Mouse (Mus musculus) midbrain, embryonic 13.5 days (tissue): ENCODE measurements around the gene Map3k13. TPM values are rescaled to one million over a fixed set of nuclear protein-coding genes. Genes with fewer than 3 reads are reported as not detected.
A peak's percentile ranks its signal among the peaks of the same experiment; 100 is the strongest.
"Not testable (repeated sequence)": the region's sequence is repeated elsewhere in the genome, so short reads cannot be mapped to it uniquely, and the experiment has no call there.

ENCODE experiments used
- ATAC-seq: fragments of 200-750 bp; cut with Nextera tagmentation; 2 replicates; pipeline ENCODE4 v1.8.0; 2017; ENCODE audit warnings: mild to moderate bottlenecking, moderate TSS enrichment, moderate library complexity
- H3K27ac ChIP-seq: fragments of 300-500 bp; sonication (generic); 2 replicates; pipeline ENCODE4 v1.5.1; 2015; ENCODE audit warnings: inconsistent platforms, mild to moderate bottlenecking, moderate library complexity
- H3K27me3 ChIP-seq: fragments of 300-500 bp; sonication (generic); 2 replicates; pipeline ENCODE4 v1.6.1; 2015; ENCODE audit warnings: mild to moderate bottlenecking, inconsistent platforms
- H3K36me3 ChIP-seq: fragments of 300-500 bp; sonication (generic); 2 replicates; pipeline ENCODE4 v1.6.1; 2015; ENCODE audit warnings: mild to moderate bottlenecking, inconsistent platforms
- H3K4me1 ChIP-seq: fragments of 300-500 bp; sonication (generic); replicated peaks from 2 replicates; pipeline ENCODE4 v1.6.1; 2015; ENCODE audit warnings: inconsistent platforms
- H3K4me2 ChIP-seq: fragments of 300-500 bp; sonication (generic); replicated peaks from 2 replicates; pipeline ENCODE4 v1.6.1; 2015; ENCODE audit warnings: moderate library complexity, mild to moderate bottlenecking, inconsistent platforms
- H3K4me3 ChIP-seq: fragments of 300-500 bp; sonication (generic); replicated peaks from 2 replicates; pipeline ENCODE4 v1.5.1; 2015; ENCODE audit warnings: mild to moderate bottlenecking, inconsistent platforms
- H3K9ac ChIP-seq: fragments of 300-500 bp; sonication (generic); replicated peaks from 2 replicates; pipeline ENCODE4 v1.6.1; 2015; ENCODE audit warnings: mild to moderate bottlenecking, inconsistent platforms
- H3K9me3 ChIP-seq: fragments of 300-500 bp; sonication (generic); 2 replicates; pipeline ENCODE4 v1.6.1; 2016; ENCODE audit warnings: mild to moderate bottlenecking, inconsistent platforms
- WGBS: fragments of 180-500 bp; shearing (Covaris S2); methylation state at CpG from one replicate; pipeline ENCODE4 v1.1.7; 2015; 5-methylcytosine and 5-hydroxymethylcytosine counted together
- polyA plus RNA-seq: library from polyadenylated mRNA; unstranded; fragments of >200 nt; fragmentation: Nextera tagmentation; extraction: Ambion mirVana; gene quantifications from 2 replicates; pipeline ENCODE4 v1.2.1, GENCODE M21; 2015

Gene Map3k13
- polyA plus RNA-seq, 1 experiment from 2014 or later, result 7.6 TPM

DNA sequence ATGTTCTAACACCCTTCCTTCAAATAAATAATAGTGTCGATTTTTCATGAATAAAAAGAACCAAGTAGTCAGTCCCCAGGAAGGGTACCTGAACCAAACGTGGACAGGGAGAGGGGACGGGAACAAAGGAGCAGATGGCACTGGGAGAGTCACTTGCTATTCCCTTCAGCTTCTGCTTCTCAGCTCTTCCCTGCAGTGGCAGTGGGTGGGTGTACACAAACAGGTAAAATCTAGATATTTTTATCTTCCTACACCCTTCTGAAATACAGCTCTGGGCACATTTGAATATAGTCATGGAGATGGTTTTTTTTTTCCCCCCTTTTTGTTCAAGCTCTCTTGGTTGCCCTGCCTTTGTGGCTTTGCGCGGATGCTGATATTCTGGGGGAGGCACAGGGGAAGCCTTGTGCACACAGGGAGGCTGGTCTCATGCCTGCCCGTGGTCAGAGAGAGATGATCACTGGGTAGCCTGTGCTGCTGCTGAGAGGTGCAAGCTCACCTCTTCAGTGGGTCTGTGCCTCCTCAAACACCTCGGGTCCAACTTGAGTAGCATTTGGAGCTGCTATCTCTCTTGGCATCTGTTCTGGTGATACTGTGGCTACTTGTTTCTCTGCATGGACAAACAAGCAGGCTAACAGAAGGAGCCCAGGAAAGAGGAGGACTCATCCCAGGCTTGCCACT lies 87.6 kb downstream of the Map3k13 start:
- 62% methylated on average over 7 of the region's 7 CpGs for WGBS
- Histone ChIP-seq H3K9me3 (no peaks in the 10 kb centered on the region), H3K4me1 (peaks cover 36% of the 10 kb centered on the region), H3K4me3 (no peak overlapping the region), H3K27me3 (no peaks in the 10 kb centered on the region), H3K9ac (0 out of 2 replicates have a peak overlapping the region, but pooled peaks have one; percentile 10), H3K4me2 (no peak overlapping the region), H3K36me3 (no peaks in the 10 kb centered on the region), H3K27ac (peak overlapping the region; percentile 83)
- ATAC-seq, result peak; percentile 51; the same call in 1 of the 2 replicates

DNA sequence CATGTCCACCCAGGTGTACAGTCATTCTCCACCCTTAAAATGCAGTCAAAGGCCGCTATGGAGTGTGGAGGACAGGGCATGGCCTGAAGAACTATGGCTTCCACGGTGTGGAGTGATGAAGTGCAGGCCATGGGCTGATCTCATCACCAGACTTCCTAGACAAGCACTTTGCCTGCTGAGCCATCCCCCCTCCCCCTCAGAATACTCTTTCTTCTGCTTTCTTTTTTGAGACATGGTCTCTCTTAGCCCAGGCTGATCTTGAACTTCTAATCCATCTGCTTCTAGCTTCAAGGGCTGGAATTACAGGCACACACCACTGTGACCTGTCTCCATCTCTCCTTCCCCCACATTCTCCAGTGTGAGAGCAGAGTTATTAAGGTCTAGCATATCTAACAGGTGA lies 93.5 kb downstream of the Map3k13 start:
- ATAC-seq, result no peak
- no peaks in the 10 kb centered on the region for H3K27me3 ChIP-seq
- no peak overlapping the region for H3K9ac ChIP-seq
- H3K27ac ChIP-seq, result no peak overlapping the region
- H3K36me3 ChIP-seq, result peaks cover 12% of the 10 kb centered on the region
- H3K4me3 ChIP-seq, result no peak overlapping the region
- no peaks in the 10 kb centered on the region for H3K4me1 ChIP-seq
- H3K4me2 ChIP-seq, result no peak overlapping the region
- WGBS, result 93% methylated on average over 2 of the region's 2 CpGs
- no peaks in the 10 kb centered on the region for H3K9me3 ChIP-seq

DNA sequence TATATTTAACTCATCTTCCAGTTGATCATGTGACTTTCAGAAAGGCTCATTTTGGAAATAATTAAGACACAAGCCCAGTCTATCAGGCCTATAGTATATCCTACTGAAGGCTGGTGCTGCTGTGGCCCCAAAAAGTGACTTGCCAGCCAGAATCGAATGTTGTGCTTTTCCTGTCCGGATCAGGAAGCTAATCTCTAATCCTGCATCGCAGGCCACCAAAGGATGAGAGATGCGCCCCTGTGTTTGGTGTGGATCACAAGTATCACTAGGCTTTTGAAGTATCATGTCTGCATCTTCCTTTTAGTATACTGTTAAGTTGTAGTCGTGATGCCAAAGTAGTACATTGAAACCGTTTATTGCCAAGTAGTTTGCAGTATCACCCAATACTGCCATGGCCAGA lies 99.7 kb downstream of the Map3k13 start:
- no peaks in the 10 kb centered on the region for H3K9me3 ChIP-seq
- H3K27me3 ChIP-seq, result no peaks in the 10 kb centered on the region
- H3K27ac ChIP-seq, result no peak overlapping the region
- ATAC-seq, result no peak
- H3K36me3 ChIP-seq, result peaks cover 23% of the 10 kb centered on the region
- H3K9ac ChIP-seq, result no peak overlapping the region
- no peak overlapping the region for H3K4me3 ChIP-seq
- H3K4me2 ChIP-seq, result no peak overlapping the region
- H3K4me1 ChIP-seq, result no peaks in the 10 kb centered on the region
- 91% methylated on average over 6 of the region's 6 CpGs for WGBS

DNA sequence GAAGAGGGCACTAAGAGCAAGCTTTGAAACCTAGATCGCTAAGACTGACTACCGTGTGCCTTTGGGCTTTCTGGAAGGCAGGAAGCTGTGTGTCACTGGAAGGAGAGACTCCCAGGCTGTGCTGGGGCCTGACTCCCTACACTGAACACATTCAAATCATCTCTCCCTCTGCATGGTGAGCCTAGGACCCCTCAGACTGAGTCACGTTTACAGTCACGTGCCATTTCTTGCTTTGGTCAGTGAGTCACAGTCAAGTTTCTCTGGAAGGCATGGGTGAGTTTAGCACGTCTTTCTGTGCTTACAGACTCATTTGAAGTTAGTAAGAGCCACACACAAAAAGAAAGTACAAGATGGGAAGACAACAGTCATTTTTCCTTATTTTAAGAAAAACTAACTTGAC lies 107.1 kb downstream of the Map3k13 start:
- WGBS, result 84% methylated on average over 5 of the region's 5 CpGs
- no peak overlapping the region for H3K4me2 ChIP-seq
- no peak for ATAC-seq
- H3K9ac ChIP-seq, result no peak overlapping the region
- H3K9me3 ChIP-seq, result no peaks in the 10 kb centered on the region
- peaks cover 32% of the 10 kb centered on the region for H3K36me3 ChIP-seq
- H3K27me3 ChIP-seq, result no peaks in the 10 kb centered on the region
- no peak overlapping the region for H3K4me3 ChIP-seq
- H3K27ac ChIP-seq, result no peak overlapping the region
- no peaks in the 10 kb centered on the region for H3K4me1 ChIP-seq

DNA sequence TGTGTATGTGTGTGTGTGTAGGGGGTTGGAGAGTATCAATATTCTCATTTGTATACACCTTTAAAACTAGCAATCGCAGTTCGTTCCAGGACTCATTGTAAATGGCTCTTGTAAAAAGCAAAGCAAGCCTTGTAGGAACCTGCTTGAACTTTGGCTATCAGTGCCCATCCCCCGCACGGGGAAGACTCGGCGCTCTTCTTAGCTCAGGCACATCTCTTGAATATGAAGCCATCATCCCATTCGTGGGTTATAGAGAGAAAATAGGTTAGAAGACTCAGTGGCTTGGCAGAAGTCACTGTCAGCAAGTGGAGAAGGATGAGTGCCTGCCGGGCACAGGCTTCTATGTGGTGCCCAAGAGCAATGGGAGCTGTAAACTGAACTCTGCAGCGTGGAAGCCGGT lies 110.5 kb downstream of the Map3k13 start:
- Histone ChIP-seq H3K9me3 (no peaks in the 10 kb centered on the region), H3K9ac (no peak overlapping the region), H3K36me3 (peaks cover 52% of the 10 kb centered on the region), H3K27ac (no peak overlapping the region), H3K27me3 (no peaks in the 10 kb centered on the region), H3K4me3 (no peak overlapping the region), H3K4me2 (no peak overlapping the region), H3K4me1 (no peaks in the 10 kb centered on the region)
- 87% methylated on average over 10 of the region's 10 CpGs for WGBS
- no peak for ATAC-seq

DNA sequence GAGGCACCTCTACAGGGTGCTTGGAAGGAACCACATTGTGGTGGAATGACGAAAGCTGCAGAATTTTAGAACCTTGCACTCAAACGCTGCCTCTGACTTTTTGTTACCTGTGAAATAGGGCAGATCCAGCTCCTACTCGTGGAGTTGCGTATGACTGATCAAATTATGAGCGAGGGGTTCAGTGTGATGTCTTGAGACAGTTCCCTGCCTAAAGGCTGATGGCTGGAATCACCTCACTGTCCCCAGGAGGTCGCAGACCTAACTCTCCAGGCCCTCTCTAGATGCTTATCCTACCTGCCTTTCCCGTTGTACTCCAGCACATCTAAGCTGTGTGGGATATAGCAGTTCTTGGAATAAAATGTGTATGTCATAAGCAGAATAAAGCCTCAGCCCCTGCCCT lies 111.8 kb downstream of the Map3k13 start:
- no peak overlapping the region for H3K9ac ChIP-seq
- no peaks in the 10 kb centered on the region for H3K27me3 ChIP-seq
- ATAC-seq, result no peak
- H3K4me1 ChIP-seq, result no peaks in the 10 kb centered on the region
- no peak overlapping the region for H3K4me3 ChIP-seq
- 89% methylated on average over 7 of the region's 7 CpGs for WGBS
- H3K4me2 ChIP-seq, result no peak overlapping the region
- H3K36me3 ChIP-seq, result peaks cover 64% of the 10 kb centered on the region
- no peak overlapping the region for H3K27ac ChIP-seq
- no peaks in the 10 kb centered on the region for H3K9me3 ChIP-seq

DNA sequence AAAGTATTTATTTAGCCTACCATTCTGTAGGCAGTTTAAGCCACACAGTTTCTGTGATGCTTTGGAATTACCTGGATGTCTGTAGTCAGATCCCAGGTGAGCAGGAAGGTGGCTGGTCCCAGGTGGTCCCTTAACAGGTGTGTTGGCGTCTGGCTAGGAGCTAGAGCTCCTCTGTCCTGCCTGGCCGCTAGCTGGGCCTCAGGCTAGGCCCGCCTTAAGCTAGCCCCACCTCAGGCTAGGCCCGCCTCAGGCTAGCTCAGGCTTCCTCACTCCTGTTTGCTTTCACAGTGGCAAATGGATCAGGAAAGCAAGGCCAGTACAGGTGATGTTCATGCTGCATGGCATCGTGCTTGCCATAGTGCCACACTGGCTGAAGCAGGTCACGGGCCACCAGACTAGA lies 112.8 kb downstream of the Map3k13 start:
- no peak for ATAC-seq

DNA sequence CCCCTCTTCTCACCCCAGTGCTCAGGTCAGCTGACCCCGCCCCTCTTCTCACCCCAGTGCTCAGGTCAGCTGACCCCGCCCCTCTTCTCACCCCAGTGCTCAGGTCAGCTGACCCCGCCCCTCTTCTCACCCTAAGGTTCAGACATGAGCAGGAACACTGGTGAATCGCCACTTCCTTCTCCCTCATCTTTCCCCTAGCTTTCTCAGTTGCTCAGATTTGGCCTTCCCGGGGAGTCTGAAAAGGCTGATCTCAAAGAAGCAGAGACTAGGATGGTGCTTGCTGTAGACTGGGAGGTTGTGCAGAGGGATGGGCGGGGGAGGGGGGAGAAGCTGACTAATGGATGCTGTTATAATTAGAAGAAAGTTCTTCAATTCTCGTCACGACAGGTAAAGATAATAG lies 114.8 kb downstream of the Map3k13 start:
- not testable (repeated sequence) for H3K27me3 ChIP-seq, ATAC-seq, H3K4me2 ChIP-seq, H3K27ac ChIP-seq, H3K9me3 ChIP-seq, H3K4me3 ChIP-seq, H3K9ac ChIP-seq, H3K4me1 ChIP-seq
- WGBS, result 32% methylated on average over 7 of the region's 8 CpGs
- peaks cover 88% of the 10 kb centered on the region for H3K36me3 ChIP-seq

More for the DNA sequence above, 112.8 kb downstream of the Map3k13 start:
- 84% methylated on average over 6 of the region's 6 CpGs for WGBS
- H3K9me3 ChIP-seq, result no peaks in the 10 kb centered on the region
- H3K4me2 ChIP-seq, result no peak overlapping the region
- no peak overlapping the region for H3K27ac ChIP-seq
- H3K4me3 ChIP-seq, result no peak overlapping the region
- H3K36me3 ChIP-seq, result peaks cover 72% of the 10 kb centered on the region
- H3K9ac ChIP-seq, result no peak overlapping the region
- H3K27me3 ChIP-seq, result no peaks in the 10 kb centered on the region
- no peaks in the 10 kb centered on the region for H3K4me1 ChIP-seq

DNA sequence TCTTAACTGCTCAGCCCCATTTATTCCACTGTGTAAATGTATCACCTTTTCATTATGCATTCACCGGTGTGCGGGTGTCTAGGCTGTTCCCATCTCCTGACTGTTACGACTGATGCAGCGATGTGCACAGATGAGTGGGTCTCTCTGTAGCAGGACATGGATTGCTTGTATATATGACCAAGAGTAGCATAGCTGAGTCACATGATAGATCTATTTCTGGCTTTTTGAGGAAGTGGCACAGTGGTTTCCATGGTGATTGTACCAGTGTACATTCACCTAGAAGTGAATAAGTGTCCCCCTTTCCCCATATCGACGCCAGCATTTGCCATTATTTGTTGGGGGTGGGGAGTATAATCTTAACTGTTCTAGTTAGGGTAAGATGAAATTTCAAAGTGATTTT lies 119.2 kb downstream of the Map3k13 start:
- Histone ChIP-seq H3K27me3 (no peaks in the 10 kb centered on the region), H3K4me2 (no peak overlapping the region), H3K4me1 (no peaks in the 10 kb centered on the region), H3K27ac (no peak overlapping the region), H3K9me3 (no peaks in the 10 kb centered on the region), H3K9ac (no peak overlapping the region), H3K36me3 (peaks cover 87% of the 10 kb centered on the region), H3K4me3 (no peak overlapping the region)
- 94% methylated on average over 6 of the region's 6 CpGs for WGBS
- no peak for ATAC-seq

DNA sequence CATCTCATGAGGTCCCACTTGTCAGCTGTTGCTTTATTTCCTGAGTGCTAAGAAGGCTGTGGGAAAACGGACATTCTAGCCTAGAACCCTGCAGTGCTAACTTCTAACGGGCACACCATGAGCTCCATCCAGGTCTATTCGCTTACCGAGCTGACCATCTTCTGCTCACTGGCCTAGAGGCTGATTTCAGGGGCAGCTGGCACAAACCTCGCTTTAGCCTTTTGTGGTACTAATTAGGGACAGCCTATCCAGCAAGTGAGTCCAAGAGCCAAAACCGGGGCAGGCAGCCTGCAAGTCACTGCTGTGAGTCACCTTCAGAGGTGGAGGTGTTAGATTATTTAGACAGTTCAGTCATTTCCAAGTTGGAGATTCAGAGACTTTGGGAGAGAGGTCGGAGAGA lies 122.5 kb downstream of the Map3k13 start:
- Histone ChIP-seq H3K36me3 (peaks cover 82% of the 10 kb centered on the region), H3K9ac (no peak overlapping the region), H3K9me3 (no peaks in the 10 kb centered on the region), H3K27ac (no peak overlapping the region), H3K4me1 (no peaks in the 10 kb centered on the region), H3K27me3 (no peaks in the 10 kb centered on the region), H3K4me2 (no peak overlapping the region), H3K4me3 (no peak overlapping the region)
- WGBS, result 77% methylated on average over 7 of the region's 7 CpGs
- no peak for ATAC-seq

DNA sequence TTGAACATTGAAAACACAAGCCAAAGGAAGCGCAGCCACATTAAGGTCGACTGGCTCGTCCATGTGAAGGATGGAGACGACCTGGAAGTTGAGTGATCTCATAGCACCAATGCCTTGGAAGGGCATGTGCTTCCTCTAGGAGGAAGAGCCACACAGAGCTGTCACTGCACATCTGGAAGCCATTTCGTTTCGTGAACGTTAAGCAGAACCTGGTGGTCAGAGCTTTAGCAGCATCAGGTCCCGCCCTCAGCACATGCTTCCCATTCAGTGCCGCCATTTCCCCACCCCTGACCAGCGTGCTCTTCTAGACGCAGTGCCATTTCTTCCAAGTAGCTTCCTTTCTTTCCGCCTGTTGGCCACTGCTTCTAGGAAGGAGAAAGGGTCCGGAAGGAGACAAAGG lies 134.3 kb downstream of the Map3k13 start:
- H3K27me3 ChIP-seq, result no peaks in the 10 kb centered on the region

DNA sequence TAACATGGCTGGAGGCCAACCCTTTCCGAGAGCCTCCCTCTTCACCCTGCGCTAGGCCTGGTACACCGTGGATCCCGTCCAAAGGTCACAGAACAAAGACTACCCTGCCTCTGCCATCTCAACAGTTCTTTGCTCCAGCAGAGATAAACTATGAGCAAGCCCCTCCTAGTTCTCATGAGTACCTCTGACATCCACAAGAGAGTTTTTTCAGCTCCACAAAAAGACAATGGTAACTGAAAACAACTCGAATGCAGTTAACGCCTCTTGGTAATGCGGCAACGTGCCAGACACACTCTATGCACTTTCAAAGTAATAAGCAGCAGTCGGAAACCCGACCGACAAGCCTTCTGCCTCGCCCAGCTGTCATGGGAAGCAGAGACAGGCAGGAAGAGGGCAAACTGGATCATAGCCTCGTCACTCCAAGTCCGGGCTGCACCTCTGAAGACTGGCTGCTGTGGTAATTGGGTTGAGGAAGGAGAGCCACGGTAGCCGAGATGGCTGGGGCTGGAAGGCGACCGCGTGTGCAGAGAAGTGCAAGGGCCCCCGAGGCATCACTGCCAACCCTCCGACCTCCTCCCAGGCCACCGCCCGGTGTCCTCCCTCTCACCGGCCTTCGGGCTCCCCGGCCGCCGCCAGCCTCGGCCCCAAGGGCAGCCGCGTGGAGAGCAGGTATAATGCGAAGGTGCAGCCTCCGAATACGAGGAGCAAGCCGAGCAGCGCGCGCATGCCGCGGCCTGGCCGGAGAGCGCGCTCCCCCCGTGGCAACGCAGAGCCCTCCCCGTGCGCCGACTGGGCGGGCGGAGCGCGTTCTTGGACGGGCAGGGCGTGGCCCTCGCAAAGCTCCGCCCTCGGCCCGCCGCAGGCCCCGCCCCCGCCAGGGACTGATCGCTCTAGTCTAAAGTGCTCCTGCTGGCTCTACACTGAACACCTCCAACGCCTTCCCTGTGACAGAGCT lies 152.9 kb downstream of the Map3k13 start, which contains the start of gene Tmem41a:
Gene Tmem41a, minus strand, starts transcription at position 792 of the 955 bp plus-strand sequence.
- peak within 1 kb of the TSS; percentile 80 for H3K9ac ChIP-seq
- ATAC-seq, result peak; percentile 97
- peak within 1 kb of the TSS; percentile 64 for H3K27ac ChIP-seq
- no peaks in the 10 kb centered on the region for H3K9me3 ChIP-seq
- H3K4me1 ChIP-seq, result peaks cover 13% of the 10 kb centered on the region
- peak within 1 kb of the TSS; percentile 71 for H3K4me3 ChIP-seq
- peak within 1 kb of the TSS; percentile 76 for H3K4me2 ChIP-seq
- H3K27me3 ChIP-seq, result no peaks in the 10 kb centered on the region
- WGBS, result 1% methylated on average over 63 of the region's 63 CpGs
- no peaks in the 10 kb centered on the region for H3K36me3 ChIP-seq

More for the DNA sequence above, 134.3 kb downstream of the Map3k13 start:
- H3K9me3 ChIP-seq, result no peaks in the 10 kb centered on the region
- peaks cover 84% of the 10 kb centered on the region for H3K36me3 ChIP-seq
- no peak for ATAC-seq
- H3K4me2 ChIP-seq, result no peak overlapping the region
- H3K27ac ChIP-seq, result no peak overlapping the region
- 90% methylated on average over 13 of the region's 13 CpGs for WGBS
- no peaks in the 10 kb centered on the region for H3K4me1 ChIP-seq
- H3K4me3 ChIP-seq, result no peak overlapping the region
- no peak overlapping the region for H3K9ac ChIP-seq
